Mouse (Mus musculus): ENCODE measurements around the gene Hddc3. TPM values are rescaled to one million over a fixed set of nuclear protein-coding genes. Genes with fewer than 3 reads are reported as not detected.
"Not testable (repeated sequence)": the region's sequence is repeated elsewhere in the genome, so short reads cannot be mapped to it uniquely, and the experiment has no call there.

Gene Hddc3
- polyA plus RNA-seq (2017; shearing (Covaris generic)), result 10 to 100 TPM in 1 of 3 experiments, 1 to 10 TPM in 2; 1.8 to 12.2 (median 8.2) TPM

DNA sequence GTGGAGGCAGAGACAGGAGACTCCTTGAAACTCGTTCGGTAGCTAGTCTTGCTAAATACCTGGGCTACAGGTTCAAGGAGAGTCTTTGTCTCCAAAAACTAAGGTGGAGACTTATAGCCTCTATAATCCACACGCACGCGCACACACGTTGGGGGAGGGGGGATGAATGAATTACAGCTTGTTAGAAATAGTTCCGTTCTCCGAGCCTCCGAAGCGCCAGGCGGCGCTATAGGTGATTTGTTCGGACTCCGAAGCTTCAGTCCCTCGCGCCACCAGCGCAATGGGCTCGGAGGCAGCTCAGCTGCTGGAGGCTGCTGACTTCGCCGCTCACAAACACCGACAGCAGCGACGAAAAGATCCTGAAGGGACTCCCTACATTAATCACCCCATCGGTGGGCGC is at the start of gene Hddc3:
Hddc3 (plus strand) TSS at position 247 of the 400 bp plus-strand sequence.
- peak; percentile 53 for ATAC-seq

DNA sequence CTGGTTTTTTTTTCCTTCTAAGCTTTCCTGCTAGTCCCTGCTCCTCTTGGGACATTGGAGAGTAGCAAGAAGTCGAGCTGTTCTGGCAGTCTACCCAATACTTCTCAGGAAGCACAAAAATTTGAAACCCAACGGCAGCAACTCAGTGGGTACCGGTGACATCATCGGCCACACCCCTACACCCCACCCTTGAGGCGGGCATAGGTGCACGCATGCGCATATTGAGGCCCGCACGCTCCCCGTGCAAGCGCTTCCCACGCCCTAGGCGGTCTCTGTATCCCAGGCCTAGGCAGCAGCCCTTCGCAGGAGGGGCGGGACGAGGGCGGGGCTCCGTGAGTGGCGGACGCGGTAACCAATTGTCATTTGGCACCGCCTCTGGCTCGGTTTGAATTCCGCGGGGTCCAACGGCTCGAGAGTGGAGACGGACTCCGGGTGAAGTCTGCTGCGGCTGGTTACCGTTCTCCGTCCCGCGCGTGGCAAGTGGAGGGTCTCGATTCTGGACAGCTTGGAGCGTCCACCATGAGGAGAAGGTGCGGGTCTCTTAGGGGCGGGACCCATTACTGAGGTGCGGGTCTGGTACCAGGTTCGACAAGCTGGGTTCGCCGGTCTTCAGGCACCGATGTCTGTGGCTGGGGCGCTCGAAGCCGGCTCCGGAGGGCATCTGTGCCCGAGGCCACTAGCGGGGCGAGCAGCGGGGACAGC is 48.7 kb upstream of the Hddc3 start, which contains the start of gene Prc1:
Prc1 (plus strand) TSS at position 389 of the 702 bp plus-strand sequence.
- peak; percentile 96 for ATAC-seq

DNA sequence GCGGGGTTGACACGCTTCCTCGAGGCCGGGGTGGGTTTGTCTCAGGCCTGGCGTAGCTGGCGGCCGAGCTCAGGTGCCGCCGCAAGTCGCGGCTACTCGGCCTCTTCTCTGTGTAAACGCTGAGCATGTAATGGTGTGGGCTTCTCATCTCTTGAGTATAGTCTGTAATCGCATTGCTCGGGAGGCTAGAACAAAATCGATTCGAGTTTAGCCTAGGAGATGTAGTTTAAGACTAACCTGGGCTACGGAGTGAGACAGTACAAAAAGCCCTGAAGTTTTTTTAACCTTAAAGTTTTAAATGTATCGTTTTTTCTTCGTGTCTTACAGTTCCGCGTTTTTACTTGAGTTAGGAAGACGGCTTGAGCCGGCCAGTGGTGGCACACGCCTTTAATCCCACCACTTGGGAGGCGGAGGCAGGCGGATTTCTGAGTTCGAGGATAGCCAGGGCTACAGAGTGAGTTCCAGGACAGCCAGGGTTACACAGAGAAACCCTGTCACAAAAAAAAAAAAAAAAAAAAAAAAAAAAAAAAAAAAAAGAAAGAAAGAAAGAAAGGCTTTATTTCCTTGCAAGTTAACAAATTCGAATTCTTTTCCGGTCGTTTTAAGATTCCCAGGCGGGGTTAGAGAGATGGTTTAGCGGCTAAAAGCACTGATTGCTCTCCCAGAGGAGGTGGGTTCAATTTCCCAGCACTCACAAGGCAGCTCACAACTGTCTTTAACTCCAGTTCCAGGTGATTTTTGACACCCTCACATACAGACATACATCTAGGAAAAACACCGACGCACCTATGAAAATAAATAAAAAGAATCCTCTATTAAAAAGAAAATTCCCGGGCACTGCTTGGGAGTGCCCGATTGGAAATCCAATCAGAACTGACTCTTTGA is 47.9 kb upstream of the Hddc3 start:
- no peak for ATAC-seq

GRCm38 (mm10) chr7:80296462-80296861 is 46.4 kb upstream of the Hddc3 start:
- ATAC-seq, result no peak

- ATAC-seq, result no peak
These were observed 45.9 kb upstream of the Hddc3 start for GRCm38 (mm10) chr7:80297041-80297440.

- ATAC-seq, result no peak
These were observed 44.1 kb upstream of the Hddc3 start for GRCm38 (mm10) chr7:80298754-80299153.

DNA sequence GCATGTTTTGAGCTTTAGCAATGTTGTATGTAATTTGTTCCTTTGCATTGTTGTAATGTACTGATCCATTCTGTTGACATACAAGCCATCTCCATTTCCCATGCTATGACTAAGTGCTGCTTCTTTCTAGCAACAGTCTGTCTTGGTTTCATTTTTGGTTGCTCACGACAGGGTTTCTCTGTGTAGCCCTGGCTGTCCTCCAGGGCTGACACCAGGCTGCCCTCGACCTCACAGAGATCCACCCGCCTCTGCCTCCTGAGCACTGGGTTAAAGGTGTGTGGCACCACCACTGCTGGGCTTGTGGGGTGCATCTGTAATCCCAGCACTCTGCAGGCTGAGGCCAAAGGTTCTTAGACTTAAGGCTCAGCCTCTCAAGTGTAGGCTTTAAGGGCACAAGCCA is 43.3 kb upstream of the Hddc3 start:
- peak; percentile 79 for ATAC-seq

DNA sequence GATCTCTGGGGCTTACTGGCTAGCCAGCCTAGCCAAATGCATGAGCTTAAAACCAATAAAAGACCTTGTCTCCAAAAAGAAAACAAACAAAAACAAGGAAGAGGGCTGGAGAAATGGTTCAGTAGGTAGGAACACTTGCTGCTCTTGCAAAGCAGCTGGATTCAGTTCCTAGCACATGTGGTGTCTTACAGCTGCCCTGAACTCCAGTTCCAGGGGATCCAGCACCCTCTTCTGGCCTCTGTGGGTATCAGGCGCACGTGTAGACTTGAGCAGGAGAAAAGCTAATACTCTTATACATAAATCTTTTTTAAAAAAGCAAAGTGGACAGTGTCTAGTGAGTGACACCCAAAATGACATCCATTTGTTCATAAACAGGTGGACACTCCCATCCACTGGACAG is 41.4 kb upstream of the Hddc3 start:
- no peak for ATAC-seq

DNA sequence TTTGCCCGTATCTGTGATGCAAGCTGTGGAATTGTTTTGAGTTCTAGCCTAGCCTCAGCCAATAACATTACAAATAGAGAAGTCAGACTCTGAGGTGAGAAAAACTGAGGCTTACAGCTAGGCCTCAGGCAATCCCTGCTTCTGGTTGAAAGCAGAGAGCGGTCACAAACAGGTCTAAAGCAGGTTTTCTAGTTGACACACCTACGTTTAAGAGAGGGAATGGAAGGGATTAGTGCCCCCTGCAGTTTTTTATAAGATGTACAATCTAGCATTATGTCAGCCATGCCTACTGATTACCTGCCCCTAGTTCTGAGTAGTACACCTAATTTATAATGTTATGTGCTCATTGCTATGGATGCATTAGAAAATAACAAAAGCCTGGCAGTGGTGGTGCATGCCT is 35.1 kb upstream of the Hddc3 start:
- ATAC-seq, result no peak

- ATAC-seq, result no peak
These were observed 32.1 kb upstream of the Hddc3 start for GRCm38 (mm10) chr7:80310771-80311170.

GRCm38 (mm10) chr7:80315733-80316132 is 27.2 kb upstream of the Hddc3 start:
- ATAC-seq, result no peak

- ATAC-seq, result no peak
These were observed 25.3 kb upstream of the Hddc3 start for GRCm38 (mm10) chr7:80317439-80318115.

DNA sequence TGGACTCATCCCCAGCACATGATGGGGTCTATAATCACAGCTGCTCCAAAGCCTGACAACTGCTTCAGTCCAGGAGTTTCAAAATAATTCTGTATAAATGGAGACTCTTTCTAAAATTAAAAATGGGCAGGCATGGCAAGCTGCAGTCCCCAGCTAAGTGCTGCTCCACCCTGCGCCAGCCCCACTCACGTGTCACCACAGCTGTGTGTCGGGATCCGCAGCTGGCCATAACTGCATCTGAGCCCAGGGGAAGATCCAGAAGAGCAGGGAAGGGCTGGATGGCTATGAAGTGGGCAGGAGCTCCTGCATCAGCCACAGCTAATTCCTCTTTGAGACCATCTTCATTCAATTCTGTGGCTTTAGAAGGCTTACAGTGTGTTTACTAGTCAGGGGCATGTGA is 24.2 kb upstream of the Hddc3 start:
- no peak for ATAC-seq

DNA sequence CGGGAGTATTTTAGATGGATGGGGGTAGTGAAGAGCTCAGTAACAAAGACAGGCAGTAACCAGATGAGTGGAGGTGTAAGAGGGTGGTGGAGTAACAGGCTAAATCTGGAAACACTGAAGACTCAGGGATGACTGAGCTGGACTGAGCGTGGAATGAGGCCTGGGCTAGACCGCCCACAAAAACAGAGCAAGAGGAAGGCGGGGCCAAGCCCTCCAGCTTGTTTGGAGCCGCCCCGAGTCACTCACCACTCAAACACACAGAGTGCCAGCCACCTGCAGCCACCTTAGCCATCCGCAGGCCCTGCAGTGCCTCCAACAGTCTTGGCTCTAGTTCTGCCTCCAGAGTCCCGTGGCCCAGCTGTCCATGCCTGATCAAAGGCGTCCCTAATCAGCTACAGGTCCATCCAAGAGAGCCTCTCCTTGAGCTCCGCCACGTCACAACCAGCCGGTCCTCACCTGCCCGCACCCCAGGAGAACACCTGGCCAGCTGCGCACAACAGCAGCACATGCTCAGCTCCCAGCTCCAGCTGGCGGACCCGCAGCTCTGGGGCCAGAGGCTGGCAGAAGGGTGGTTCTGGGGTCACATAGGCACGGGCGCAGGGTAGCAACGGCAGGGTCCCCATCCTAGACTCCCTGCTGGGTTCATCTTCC is 22.9 kb upstream of the Hddc3 start:
- no peak for ATAC-seq

- ATAC-seq, result no peak
These were observed 19.6 kb upstream of the Hddc3 start for GRCm38 (mm10) chr7:80323336-80323735.

GRCm38 (mm10) chr7:80324043-80324815 is 18.7 kb upstream of the Hddc3 start, which contains the start of gene Rccd1:
Gene Rccd1, minus strand, starts transcription at chr7:80324454.
- ATAC-seq, result peak; percentile 97

DNA sequence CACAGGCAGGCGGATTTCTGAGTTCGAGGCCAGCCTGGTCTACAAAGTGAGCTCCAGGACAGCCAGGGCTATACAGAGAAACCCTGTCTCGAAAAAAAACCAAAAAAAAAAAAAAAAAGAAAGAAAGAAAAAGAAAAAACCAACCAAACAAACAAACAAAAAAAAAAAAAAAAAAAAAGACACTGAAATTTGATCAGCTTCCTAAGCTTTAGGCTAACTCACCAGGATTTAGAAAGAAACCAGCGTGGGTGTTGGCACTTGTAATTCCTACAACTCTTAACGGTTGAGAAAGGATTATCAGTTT is 18.1 kb upstream of the Hddc3 start:
- not testable (repeated sequence) for ATAC-seq

- ATAC-seq, result no peak
These were observed 17.5 kb upstream of the Hddc3 start for GRCm38 (mm10) chr7:80325292-80325868.

- ATAC-seq, result no peak
These were observed 16.8 kb upstream of the Hddc3 start for GRCm38 (mm10) chr7:80326076-80326475.

DNA sequence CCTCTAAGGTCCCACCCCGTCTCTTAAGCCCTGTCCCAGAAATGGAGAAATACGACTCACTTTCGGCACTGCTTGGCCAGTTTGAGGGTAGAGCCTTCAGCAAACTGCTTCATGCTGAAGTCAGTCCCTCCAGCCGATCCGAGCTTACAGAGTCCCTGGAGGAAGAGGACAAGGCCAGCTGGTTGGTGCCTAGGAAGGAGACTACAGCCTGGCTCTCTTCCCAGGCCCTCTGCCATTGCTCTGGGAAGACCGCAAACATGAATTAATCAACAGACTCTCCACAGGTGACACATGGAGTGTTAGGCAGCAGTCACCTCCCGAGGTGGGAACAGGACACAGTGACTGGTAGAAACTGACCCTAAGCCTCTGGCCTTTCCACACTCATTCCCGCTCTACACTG is 12.6 kb upstream of the Hddc3 start:
- ATAC-seq, result no peak

DNA sequence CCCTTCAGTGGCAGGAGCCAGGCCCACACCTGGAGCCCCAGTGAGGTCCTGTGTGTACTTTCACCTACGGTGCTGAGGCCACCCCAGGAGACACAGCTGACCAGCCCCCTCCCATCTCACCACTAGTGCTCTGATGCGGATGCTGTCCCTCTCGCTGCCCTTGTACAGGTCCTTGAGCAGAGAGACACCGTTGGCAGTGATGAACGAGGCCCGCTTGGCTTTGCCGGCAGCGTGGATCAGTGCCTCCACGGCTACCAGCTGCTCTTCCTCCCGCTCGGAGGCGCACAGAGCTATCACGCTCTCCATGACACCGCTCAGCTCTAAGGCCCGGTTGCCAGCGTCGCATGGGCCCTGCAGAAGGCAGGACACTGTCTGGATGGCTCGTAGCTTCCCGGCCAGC is 11.5 kb upstream of the Hddc3 start:
- ATAC-seq, result no peak

DNA sequence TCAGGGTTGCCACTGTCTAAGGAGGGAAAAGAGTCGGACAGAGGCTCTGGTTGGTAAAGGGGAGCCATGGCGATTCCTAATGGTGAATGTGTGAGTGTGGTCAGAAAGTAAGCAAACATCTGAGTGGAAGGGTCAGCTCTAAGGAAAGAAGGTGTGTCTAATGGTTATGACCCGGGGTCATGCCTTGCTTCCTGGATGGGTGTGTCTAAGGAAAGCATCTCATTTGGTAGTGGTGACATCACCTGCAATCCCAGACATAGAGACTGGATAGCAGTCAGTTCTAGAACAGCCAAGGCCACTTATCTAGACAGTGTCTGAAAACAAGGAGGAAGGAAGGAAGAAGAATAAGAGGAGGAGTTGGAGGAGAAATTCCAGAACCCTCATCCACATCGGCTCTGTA is 8.1 kb upstream of the Hddc3 start:
- no peak for ATAC-seq

Measured in inflammation-experienced regulatory T-cells, adult 6 months (primary cell).